Mouse (Mus musculus): Measurements from ENCODE around the gene Hoxd3.

The Hoxd3 gene

DNA sequence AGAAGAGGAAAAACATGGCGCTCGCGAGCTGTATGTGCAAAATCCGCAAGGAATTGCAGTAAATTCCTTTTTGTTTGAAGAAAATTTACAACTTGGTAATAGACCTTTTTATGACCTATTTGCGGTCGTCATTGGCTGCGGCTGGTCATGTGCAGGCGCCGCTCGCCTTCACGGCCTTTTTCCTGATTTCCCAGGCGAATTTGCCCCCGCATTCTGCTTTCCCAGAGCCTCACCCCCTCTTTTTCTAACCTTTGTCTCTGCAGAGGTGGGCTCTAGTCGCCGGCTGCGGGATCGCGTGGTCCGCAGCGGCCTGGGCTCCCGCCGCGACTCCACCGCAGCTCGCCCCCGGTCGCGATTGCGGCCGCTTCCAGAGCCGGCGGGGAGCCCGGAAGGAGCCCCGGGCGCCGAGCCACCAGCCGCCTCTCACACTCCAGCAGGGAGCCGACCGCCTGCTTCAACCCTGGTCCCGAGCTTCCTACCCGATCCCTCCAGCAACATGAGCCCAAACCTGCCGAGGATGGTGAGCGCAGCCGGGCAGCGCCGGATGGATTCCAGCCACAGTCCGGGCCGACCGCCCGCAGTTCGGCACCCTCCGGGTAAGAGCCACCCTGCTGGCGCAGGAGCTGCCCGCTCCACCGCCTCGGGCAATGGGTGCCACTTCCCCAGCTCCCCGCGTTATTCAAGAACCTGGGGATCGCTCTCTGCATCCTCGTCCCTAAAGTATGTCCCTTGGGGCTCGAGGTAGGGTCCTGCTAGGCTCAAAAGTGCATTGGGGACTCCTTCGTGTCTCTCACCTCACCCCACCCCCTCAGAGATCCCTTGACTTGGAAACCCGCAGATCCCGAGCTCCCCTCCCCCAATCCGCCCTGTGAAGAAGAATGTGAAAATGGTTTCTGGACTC, at the start of gene Hoxd3, which contains the start of gene Hoxd4:
Gene Hoxd3, plus strand, starts transcription at position 207 of the 901 bp plus-strand sequence.
Gene Hoxd4, plus strand, starts transcription at position 209 of the 901 bp plus-strand sequence.
- DNase-seq (ENCODE audit: low spot score), result no peak

DNA sequence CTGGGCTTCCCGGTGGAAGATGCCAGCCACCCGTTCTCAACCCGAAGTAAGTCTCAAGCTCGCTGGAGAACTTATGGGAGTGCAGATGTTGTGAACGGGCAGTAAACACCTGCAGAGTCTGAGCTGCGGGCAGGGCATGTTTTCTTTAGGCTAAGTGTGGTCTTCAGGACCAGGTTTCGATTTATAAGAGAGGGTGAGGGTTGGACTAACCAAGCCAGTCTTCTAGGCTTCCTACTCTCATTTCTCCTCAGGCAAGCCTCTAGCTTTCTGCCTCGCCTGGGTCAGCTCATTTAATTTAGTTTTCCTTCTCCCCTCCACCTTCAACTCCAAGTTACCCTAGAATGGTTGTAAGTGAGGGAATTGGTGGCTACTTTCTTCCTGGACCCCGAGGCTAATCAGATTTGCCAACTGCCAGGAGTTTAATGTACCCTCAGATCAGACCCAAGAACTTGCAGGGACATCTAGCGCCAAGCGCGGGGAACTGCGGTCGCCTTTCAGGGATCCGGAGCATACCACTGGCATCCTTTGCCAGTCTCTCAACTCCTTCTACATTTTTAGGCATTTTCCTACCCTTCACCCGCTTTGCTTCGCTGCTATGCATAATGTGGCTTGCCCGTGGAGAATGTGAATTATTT, 48.3 kb upstream of the Hoxd3 start:
- peak; percentile 14 for DNase-seq (ENCODE audit: low spot score)

DNA sequence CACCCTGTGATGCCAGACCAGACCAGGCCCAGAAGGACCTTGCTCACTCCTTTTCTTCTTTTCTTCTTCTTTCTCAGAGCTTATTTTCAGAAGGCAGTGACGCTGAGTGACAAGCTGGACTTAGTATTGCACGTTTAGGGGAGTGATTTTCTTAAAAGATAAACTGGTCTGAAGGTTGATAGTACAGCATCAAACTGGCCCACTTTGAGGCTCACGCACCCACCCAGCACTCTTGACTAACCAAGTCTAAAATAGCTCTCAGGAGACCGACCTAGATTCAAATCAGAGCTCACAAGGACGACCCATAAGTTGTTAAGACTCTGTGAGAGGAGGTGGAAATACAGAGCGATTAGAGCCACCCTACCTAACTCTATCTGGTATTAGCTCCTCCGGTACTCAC, 45.3 kb upstream of the Hoxd3 start:
- no peak for DNase-seq (ENCODE audit: low spot score)

DNA sequence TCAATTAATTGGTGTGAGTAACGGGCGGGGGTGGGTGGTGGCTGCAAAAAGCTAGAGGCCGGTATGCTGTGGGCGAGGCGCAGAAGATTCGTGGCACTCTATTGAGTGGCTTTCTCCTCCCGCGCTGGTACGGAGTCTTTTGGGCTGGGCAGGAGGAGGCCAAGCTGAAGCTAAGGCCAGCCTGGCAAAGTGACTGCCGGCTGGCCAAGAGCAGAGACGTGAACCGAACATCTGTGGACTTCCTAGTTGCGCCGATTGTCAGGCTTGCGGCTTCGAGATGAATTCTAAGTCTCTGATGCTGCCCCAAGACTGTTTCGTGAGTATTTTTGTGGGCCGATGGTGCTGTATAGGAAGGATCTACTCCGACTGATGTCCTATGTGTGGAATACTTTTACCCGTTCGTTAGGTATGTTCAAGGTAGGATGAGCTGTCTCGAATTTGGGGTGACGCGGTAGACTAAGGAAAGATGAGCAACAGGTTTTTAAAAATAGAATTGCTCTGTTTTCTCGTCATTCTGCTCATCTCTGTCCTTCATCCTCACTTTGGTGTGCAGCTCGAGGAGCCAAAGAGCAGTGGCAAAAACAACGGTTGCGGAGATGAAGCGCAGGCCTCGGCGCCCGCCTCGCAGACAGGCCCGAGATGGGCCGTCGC, 44.4 kb upstream of the Hoxd3 start:
- DNase-seq (ENCODE audit: low spot score), result no peak

DNA sequence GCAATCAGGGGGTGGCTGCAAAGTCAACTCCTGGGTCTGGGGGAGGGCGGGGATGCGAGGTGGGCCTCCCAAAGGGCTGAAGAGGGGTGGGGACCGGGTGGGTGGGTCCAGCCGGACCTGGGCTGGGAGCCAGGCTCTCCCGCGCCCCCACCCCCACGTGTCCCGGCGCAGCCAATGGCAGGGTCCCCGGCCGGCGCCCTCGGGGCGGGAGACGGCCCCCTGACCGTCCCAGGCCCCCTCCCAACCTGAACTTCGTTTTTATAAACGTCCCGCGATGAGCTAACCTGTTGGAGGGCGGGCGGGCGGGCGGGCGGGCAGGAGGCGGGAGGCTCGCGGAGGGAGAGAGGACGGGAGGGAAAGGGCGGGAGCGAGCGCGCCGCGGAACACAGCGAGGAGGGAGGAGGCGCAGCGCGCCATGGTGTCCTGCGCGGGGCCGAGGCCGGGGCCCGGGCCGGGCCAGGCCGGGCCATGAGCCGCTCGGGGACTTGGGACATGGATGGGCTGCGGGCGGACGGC, 43.8 kb upstream of the Hoxd3 start, which contains the start of gene Hoxd13:
Gene Hoxd13, plus strand, starts transcription at position 469 of the 516 bp plus-strand sequence.
- DNase-seq (ENCODE audit: low spot score), result no peak

DNA sequence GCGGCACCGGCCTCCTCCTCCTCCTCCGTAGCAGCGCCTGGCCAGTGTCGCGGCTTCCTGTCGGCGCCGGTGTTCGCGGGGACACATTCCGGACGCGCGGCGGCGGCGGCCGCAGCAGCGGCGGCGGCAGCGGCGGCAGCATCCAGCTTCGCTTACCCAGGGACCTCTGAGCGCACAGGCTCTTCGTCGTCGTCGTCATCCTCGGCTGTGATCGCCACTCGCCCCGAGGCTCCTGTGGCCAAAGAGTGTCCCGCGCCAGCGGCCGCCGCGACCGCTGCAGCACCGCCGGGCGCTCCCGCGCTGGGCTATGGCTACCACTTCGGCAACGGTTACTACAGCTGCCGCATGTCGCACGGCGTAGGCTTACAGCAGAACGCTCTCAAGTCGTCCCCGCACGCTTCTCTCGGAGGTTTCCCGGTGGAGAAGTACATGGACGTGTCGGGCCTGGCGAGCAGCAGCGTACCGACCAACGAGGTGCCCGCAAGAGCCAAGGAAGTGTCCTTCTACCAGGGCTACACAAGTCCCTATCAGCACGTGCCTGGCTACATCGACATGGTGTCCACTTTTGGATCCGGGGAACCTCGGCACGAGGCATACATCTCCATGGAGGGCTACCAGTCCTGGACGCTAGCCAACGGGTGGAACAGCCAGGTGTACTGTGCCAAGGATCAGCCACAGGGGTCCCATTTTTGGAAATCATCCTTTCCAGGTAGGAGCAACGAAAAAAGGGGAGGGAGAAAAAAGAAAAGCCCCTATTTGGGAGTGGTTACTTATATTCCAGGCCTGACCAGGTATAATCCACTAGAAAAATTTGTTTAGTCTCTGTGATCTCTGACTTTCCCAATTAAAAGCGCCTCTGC, 43.1 kb upstream of the Hoxd3 start:
- no peak for DNase-seq (ENCODE audit: low spot score)

DNA sequence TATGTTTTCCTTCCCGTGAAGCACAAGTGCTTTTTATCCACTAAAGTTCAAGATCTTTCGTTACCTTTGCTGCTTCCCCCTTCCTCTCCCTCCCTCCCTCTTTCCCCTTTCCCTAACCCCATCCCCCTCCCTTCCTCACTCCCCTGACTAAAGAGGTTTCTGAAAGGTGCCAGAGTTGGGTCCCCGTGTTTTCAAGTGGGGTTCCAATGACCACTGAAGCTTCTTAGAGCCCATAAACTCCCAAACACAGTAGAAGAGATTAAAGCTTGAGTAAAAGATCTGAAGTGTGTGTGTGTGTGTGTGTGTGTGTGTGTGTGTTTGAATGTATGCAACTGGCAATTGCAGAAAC, 42.5 kb upstream of the Hoxd3 start:
- DNase-seq (ENCODE audit: low spot score), result no peak

DNA sequence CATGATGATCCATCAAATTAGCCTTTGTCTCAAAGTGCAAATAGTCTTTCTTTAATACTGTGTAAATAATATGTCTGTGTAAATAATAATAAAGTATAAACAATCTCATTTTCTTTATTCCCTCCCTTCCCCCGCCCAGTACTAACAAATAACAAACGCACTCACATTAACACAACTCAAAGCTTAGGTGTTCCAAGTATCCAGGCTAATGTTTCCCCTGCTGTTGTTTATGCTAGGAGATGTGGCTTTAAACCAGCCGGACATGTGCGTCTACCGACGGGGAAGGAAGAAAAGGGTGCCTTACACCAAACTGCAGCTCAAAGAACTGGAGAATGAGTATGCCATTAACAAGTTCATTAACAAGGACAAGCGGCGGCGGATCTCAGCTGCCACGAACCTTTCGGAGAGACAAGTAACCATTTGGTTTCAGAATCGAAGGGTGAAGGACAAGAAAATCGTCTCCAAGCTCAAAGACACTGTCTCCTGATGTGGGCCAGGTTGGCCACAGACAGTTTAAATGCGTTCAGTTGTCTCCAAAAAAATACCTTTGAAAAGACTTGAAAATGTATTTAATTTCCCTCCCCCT, 42.0 kb upstream of the Hoxd3 start:
- no peak for DNase-seq (ENCODE audit: low spot score)

DNA sequence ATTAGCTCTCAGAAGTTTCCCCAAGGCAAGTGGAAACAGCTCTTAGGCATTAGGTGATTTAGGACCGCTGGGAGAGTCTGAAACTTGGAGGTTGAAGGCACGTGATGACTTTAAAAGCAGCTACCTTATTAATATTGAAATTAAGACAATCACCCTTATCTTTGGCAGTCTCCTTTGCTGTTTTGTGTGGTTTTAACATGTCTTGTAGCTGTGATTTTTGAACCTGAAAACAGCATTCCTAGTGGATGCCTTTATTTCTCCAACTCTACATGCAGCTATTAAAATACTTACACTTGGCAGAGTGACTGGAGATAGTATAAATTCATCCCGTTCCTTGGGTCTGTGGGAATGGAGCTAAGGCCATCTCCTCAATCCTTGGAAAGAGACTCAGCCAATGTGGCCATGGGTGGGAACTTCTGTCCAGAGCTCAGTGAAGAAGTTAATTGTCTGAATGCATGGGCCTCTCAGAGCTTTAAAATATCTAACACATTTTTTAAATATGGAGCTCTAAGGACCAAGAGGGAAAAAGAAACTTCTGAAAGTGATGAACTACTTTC, 41.0 kb upstream of the Hoxd3 start:
- no peak for DNase-seq (ENCODE audit: low spot score)

DNA sequence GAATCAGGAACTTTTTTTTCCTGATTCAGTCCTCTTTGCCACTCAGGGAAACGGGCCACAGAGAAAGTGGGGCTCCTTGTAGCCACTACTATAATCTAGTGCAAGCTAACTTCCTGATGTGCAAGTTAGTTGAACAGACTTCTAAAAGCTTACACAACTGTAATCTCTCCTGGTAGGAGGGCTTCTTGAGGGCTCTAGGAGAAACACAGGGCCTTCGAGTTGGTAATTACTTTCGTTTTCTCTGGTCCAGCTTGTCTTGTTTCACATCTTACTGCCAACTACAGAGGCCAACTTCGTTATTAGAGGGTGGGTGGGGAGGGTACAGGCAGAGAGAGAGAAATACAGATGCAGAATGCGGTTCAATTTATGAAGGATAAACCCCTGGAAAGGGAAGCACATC, 39.9 kb upstream of the Hoxd3 start:
- no peak for DNase-seq (ENCODE audit: low spot score)

DNA sequence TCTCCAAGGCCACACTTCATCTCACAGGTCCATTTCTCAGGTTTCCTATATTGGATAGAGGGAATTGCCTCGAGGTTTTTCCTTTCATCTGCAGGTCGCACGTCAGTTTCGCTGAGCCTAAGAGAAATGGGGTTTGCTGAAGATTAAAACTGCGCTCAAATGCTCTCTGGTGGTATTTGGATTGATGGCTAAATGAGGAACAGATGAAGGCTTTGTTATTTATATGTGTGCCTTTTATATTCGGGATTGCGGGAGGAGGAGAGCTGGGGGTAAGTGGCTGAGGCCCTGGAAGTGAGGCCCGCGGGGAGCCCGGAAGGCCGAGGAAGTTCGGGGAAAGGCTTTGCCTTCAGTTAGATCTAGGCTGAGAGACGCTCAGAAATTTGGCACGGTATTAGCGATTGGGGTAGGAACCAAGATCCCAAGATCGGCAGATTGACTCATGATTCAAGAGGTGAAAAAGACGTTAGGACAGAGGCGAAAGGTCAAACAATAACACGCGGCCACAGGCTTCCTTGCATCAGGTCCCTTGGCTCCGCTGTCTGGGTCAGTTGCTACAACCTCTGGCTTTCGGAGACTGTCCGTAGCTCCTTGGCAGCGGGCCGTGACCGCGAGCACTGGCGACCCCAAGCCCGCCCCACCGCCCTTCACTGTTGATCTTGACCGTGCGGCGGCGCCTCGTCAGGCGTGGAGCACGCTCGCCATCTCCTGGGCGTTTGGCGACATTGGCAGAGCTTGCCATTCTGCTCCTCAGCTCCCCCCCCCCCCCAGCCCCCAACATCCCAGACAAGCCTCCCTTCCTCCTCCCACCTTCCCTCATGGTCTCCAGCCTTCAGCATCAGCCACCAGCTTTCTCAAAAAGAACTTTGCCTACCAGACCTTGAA, 39.0 kb upstream of the Hoxd3 start:
- no peak for DNase-seq (ENCODE audit: low spot score)

DNA sequence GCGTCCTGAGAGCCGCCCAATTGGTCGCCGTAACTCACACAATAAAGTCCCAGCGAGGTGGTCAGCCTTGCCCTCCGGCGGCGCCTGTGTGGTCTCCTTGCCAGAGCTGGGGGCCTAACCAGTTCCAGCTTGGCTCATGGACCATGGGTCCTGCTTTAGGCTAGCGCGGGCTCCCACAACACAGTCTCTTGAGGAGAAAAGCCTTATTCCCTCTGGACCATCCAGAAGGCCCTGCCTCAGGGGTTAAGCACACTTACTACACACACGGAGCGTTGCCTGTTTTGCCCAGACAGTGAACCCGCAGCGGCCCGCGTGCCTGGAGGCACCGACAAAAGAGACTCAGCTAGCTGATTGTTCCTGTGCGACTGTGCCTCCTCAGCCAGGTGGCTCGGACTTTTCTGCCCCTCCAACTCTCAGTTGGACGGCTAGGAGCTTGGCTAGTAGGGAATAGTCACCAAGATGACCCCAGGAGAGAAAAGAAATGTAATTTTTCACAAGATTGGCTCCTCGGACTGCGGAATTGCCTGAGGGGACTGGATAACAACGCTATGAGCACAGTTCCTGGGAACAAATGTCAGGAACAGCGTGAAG, 37.8 kb upstream of the Hoxd3 start:
- DNase-seq (ENCODE audit: low spot score), result no peak

DNA sequence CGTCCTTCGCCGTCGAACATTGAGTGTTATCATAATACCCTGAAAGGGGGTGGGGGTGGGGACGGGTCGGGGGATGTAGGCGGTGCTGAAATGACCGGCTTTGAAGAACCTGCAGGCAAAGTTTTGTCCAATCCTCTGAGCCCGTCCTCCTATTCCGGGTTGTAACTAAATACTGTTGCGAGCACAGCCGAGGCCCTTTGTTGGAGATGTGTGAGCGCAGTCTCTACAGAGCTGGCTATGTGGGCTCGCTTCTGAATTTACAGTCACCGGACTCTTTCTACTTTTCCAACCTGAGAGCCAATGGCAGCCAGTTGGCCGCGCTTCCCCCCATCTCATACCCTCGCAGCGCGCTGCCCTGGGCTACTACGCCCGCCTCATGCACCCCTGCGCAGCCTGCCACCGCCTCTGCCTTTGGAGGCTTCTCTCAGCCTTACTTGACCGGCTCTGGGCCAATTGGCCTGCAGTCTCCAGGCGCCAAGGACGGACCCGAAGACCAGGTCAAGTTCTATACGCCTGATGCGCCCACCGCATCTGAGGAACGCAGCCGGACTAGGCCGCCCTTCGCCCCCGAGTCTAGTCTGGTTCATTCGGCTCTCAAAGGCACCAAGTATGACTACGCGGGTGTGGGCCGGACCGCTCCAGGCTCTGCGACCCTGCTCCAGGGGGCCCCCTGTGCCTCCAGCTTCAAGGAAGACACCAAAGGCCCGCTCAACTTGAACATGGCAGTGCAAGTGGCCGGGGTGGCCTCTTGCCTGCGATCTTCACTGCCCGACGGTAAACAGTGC, 36.7 kb upstream of the Hoxd3 start, which contains the start of gene Hoxd12:
Gene Hoxd12, plus strand, starts transcription at position 133 of the 785 bp plus-strand sequence.
- DNase-seq (ENCODE audit: low spot score), result no peak

DNA sequence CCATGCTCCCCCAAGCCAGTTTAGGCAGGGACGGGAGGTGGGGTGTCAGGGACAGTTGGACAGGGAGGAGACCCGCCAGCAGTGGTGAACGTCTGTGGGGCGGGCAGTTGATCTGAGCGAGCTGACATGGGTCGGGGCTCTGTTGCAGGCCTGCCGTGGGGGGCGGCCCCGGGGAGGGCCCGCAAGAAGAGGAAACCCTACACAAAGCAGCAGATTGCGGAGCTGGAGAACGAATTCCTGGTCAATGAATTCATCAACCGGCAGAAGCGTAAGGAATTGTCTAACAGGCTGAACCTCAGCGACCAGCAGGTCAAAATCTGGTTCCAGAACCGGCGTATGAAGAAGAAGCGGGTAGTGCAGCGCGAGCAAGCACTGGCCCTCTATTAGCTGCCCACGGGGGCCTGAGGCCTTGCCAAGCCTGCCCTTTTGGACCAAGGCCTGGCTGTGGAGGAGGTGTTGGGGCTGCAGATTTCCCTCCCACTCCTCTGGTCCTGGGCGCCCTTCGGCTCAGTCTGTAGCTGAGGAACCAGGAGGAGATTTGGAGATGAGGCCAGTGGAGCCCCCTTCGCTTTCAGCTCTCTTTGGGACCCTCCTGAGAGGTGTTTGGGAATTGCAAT, 36.0 kb upstream of the Hoxd3 start:
- no peak for DNase-seq (ENCODE audit: low spot score)

DNA sequence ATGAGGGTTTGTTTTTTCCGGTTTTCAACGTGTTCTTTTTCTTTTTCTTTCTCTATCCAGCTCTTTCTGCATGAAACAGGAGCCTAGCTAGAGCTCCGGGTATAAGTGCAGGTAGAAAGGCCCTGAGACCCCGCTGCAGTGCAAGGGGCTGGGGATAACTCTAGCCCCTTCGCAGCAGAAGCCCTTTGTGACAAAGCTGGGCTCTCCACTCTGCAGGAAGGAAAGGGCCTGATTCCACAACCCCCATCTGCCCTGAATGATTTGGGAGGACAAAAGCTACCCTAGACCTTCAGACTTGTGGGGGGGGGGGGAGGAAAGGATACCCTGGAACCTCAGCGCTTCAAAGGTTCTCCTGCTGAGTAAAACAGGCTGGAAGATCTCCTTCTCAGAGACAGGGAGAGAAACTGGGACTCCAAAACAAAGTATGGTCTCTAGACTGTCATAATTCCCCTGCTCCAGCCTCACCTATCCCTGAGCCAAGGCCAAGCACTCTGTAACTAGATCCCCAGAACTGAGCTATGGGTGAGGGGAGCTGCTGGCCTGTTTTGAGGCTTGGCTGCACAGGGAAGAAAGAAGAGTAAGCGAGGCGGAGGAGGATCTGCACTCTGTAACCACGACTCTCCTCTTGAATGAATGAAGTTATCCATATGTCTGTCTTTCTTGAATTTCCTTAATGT, 35.2 kb upstream of the Hoxd3 start:
- no peak for DNase-seq (ENCODE audit: low spot score)

DNA sequence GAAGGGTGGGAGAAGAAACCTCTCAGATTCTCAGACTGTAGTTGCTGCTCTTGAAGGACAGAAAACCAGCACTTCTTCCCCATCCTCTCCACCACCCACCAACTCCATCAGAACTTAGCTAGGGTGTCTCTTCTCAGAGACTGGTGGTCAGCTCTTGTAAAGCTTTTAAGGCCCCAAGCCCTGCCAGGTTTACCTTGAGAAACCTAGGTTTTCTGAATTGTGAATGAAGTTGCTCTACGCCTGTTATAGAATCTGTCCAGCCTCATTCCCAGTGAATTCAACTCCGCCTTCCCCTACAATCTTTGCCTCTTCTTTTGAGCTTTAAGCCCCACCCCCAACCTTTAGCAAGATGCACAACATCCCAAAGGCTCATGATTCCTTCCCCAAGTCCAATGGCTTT, 34.6 kb upstream of the Hoxd3 start:
- no peak for DNase-seq (ENCODE audit: low spot score)

DNA sequence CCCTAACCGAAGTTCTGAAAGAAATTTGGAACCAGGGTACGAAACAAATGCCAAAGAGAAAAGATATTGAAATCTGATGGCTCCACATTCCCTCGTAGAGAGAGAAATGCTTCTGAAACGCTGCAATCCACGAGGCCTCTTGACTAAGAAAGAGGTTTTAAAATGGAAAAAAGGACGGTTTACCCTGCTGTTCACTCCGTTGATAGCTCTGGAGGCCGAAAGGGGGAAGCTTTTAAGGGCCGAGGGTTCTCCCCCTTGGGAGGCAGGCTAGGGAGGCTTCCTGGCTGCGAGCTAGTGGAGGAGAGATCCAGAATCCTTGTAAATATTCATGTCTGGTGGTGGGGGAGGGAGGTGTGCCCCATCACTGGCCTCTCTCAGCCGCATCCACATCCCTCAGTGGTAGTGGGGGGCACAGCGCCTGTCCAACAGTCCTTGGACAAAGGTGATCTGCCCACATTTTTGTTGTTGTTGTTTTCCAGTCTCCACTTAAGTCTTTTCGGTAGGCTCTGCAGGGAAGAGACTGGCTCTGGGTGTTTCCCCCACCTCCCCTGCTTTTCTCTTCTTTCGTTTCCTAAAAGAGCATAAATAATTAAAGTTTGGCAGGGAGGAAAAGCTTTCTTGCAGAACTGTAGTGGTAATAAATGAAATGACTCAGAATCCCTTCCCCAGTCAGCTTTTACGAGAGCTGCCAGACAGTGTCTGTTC, 32.7 kb upstream of the Hoxd3 start, which contains the start of gene Hoxd11:
Gene Hoxd11, plus strand, starts transcription at position 667 of the 705 bp plus-strand sequence.
- DNase-seq (ENCODE audit: low spot score), result no peak
